Mouse (Mus musculus) right cerebral cortex, postnatal 36 days (tissue): ENCODE measurements around the gene Dpy19l1.

Experiments
- DNase-seq, 2 experiments: peaks; one replicate each; pipeline ENCODE4 v3.0.0; 2022; ENCODE audit warnings: low spot score in 2 of 2, mixed read lengths in 1 of 2

The Dpy19l1 gene

GRCm38 (mm10) chr9:24503067-24503857 lies at the start of gene Dpy19l1:
TSS of gene Dpy19l1 (minus strand) at chr9:24503140.
- DNase-seq, result peak; percentile 89

GRCm38 (mm10) chr9:24538159-24538558 lies 35.2 kb upstream of the Dpy19l1 start:
- no peak for DNase-seq

- peak; percentile 73 to 79 for DNase-seq
These were observed 13.7 kb upstream of the Dpy19l1 start for GRCm38 (mm10) chr9:24516575-24517139.

GRCm38 (mm10) chr9:24514078-24514469 lies 11.1 kb upstream of the Dpy19l1 start:
- DNase-seq, result no peak

- no peak for DNase-seq
These were observed 10.5 kb upstream of the Dpy19l1 start for GRCm38 (mm10) chr9:24513290-24514077.

- DNase-seq, result no peak
These were observed 9.2 kb upstream of the Dpy19l1 start for GRCm38 (mm10) chr9:24512121-24512539.

- DNase-seq, result no peak
These were observed 8.6 kb upstream of the Dpy19l1 start for GRCm38 (mm10) chr9:24511371-24512120.

GRCm38 (mm10) chr9:24508880-24509279 lies 5.9 kb upstream of the Dpy19l1 start:
- DNase-seq, result no peak

GRCm38 (mm10) chr9:24506510-24506909 lies 3.6 kb upstream of the Dpy19l1 start:
- DNase-seq, result no peak

- DNase-seq, result no peak
These were observed 2.2 kb upstream of the Dpy19l1 start for GRCm38 (mm10) chr9:24505017-24505763.

- DNase-seq, result no peak
These were observed 1.4 kb upstream of the Dpy19l1 start for GRCm38 (mm10) chr9:24504381-24504780.

- no peak for DNase-seq
These were observed 899 bp upstream of the Dpy19l1 start for GRCm38 (mm10) chr9:24503858-24504219.

GRCm38 (mm10) chr9:24502571-24503004 lies 352 bp downstream of the Dpy19l1 start:
- peak in 1 of 2 experiments; percentile 18 for DNase-seq

GRCm38 (mm10) chr9:24501618-24502017 lies 1.3 kb downstream of the Dpy19l1 start:
- DNase-seq, result no peak

- no peak for DNase-seq
These were observed 6.7 kb downstream of the Dpy19l1 start for GRCm38 (mm10) chr9:24496226-24496625.

GRCm38 (mm10) chr9:24490516-24490915 lies 12.4 kb downstream of the Dpy19l1 start:
- DNase-seq, result no peak

GRCm38 (mm10) chr9:24488425-24489104 lies 14.4 kb downstream of the Dpy19l1 start:
- no peak for DNase-seq

- DNase-seq, result no peak
These were observed 20.6 kb downstream of the Dpy19l1 start for GRCm38 (mm10) chr9:24482375-24482774.

GRCm38 (mm10) chr9:24477251-24477650 lies 25.7 kb downstream of the Dpy19l1 start:
- no peak for DNase-seq

GRCm38 (mm10) chr9:24473824-24474223 lies 29.1 kb downstream of the Dpy19l1 start:
- no peak for DNase-seq
